Mouse (Mus musculus): Measurements from ENCODE around the gene Cyp4f37. TPM values are rescaled to one million over a fixed set of nuclear protein-coding genes. Genes with fewer than 3 reads are reported as not detected.
A peak's percentile ranks its signal among the peaks of the same experiment; 100 is the strongest.
"Not testable (repeated sequence)": the region's sequence is repeated elsewhere in the genome, so short reads cannot be mapped to it uniquely, and the experiment has no call there.

The Cyp4f37 gene
- not detected for total RNA-seq (2021)
- long read RNA-seq, experiment 1 = 0 reads
- long read RNA-seq, experiment 2 = 0 reads

GRCm38 (mm10) chr17:32621018-32621417 lies at the start of gene Cyp4f37:
Gene Cyp4f37 (plus strand): TSS chr17:32621309.
- DNase-seq (ENCODE audit: low spot score in 2 of 2) = not testable (repeated sequence)

- not testable (repeated sequence) for DNase-seq (ENCODE audit: low spot score in 2 of 2)
Measured at GRCm38 (mm10) chr17:32573286-32573685, 47.8 kb upstream of the Cyp4f37 start.

- no peak for DNase-seq (ENCODE audit: low spot score in 2 of 2)
Measured at GRCm38 (mm10) chr17:32577496-32578186, 43.5 kb upstream of the Cyp4f37 start.

- no peak for DNase-seq (ENCODE audit: low spot score in 2 of 2)
Measured at GRCm38 (mm10) chr17:32596494-32596893, 24.6 kb upstream of the Cyp4f37 start.

GRCm38 (mm10) chr17:32608055-32608454 lies 13.1 kb upstream of the Cyp4f37 start:
- DNase-seq (ENCODE audit: low spot score in 2 of 2) = no peak

GRCm38 (mm10) chr17:32610231-32610630 lies 10.9 kb upstream of the Cyp4f37 start:
- not testable (repeated sequence) for DNase-seq (ENCODE audit: low spot score in 2 of 2)

GRCm38 (mm10) chr17:32610896-32611295 lies 10.2 kb upstream of the Cyp4f37 start:
- DNase-seq (ENCODE audit: low spot score in 2 of 2) = no peak

GRCm38 (mm10) chr17:32612417-32612816 lies 8.7 kb upstream of the Cyp4f37 start:
- no peak for DNase-seq (ENCODE audit: low spot score in 2 of 2)

- DNase-seq (ENCODE audit: low spot score in 2 of 2) = no peak
Measured at GRCm38 (mm10) chr17:32617252-32617651, 3.9 kb upstream of the Cyp4f37 start.

- DNase-seq (ENCODE audit: low spot score in 2 of 2) = not testable (repeated sequence)
Measured at GRCm38 (mm10) chr17:32629726-32630125, 8.6 kb downstream of the Cyp4f37 start.

- DNase-seq (ENCODE audit: low spot score in 2 of 2) = no peak
Measured at GRCm38 (mm10) chr17:32631936-32632335, 10.8 kb downstream of the Cyp4f37 start.

GRCm38 (mm10) chr17:32634242-32634971 lies 13.3 kb downstream of the Cyp4f37 start:
- not testable (repeated sequence) for DNase-seq (ENCODE audit: low spot score in 2 of 2)

- DNase-seq (ENCODE audit: low spot score in 2 of 2) = peak; percentile 79 to 81
Measured at GRCm38 (mm10) chr17:32634972-32635314, 13.8 kb downstream of the Cyp4f37 start.

GRCm38 (mm10) chr17:32636341-32636740 lies 15.2 kb downstream of the Cyp4f37 start:
- DNase-seq (ENCODE audit: low spot score in 2 of 2) = no peak

- DNase-seq (ENCODE audit: low spot score in 2 of 2) = no peak
Measured at GRCm38 (mm10) chr17:32637151-32637550, 16.0 kb downstream of the Cyp4f37 start.

- no peak for DNase-seq (ENCODE audit: low spot score in 2 of 2)
Measured at GRCm38 (mm10) chr17:32646631-32647030, 25.5 kb downstream of the Cyp4f37 start.

GRCm38 (mm10) chr17:32653860-32654259 lies 32.8 kb downstream of the Cyp4f37 start:
- no peak for DNase-seq (ENCODE audit: low spot score in 2 of 2)

GRCm38 (mm10) chr17:32657041-32657440 lies 35.9 kb downstream of the Cyp4f37 start:
- DNase-seq (ENCODE audit: low spot score in 2 of 2) = no peak

GRCm38 (mm10) chr17:32658246-32658645 lies 37.1 kb downstream of the Cyp4f37 start:
- DNase-seq (ENCODE audit: low spot score in 2 of 2) = no peak

- peak in 1 of 2 experiments; percentile 65 for DNase-seq (ENCODE audit: low spot score in 2 of 2)
Measured at GRCm38 (mm10) chr17:32658712-32659111, 37.6 kb downstream of the Cyp4f37 start, which contains the start of gene Cyp4f40. Gene Cyp4f40 (plus strand): TSS chr17:32658900.

- DNase-seq (ENCODE audit: low spot score in 2 of 2) = no peak
Measured at GRCm38 (mm10) chr17:32673976-32674375, 52.9 kb downstream of the Cyp4f37 start.

GRCm38 (mm10) chr17:32676040-32676635 lies 55.0 kb downstream of the Cyp4f37 start:
- no peak for DNase-seq (ENCODE audit: low spot score in 2 of 2)

Measured in adrenal gland, postnatal 4 days (tissue).